Mouse (Mus musculus) layer of hippocampus, adult 2 months (tissue): ENCODE measurements around the gene Rab1a. TPM values are rescaled to one million over a fixed set of nuclear protein-coding genes. Genes with fewer than 3 reads are reported as not detected.
A peak's percentile ranks its signal among the peaks of the same experiment; 100 is the strongest.

Experiments
- DNase-seq, 2 experiments: peaks; one replicate each; pipeline ENCODE4 v3.0.0; 2022; ENCODE audit warnings: low spot score in 2 of 2
- H3K27ac ChIP-seq: fragments of 200-600 bp; 2 replicates; pipeline ENCODE4 v1.8.1; 2022
- H3K4me3 ChIP-seq: fragments of 200-600 bp; 2 replicates; pipeline ENCODE4 v1.8.1; 2022; ENCODE audit warnings: mild to moderate bottlenecking
- CTCF ChIP-seq: fragments of 200-600 bp; conservative IDR thresholded peaks from 2 replicates; pipeline ENCODE4 v1.8.1; 2022; ENCODE audit warnings: antibody characterized with exemption, mild to moderate bottlenecking, moderate library complexity
- total RNA-seq, 2 experiments: library from RNA; stranded (reverse); gene quantifications; 2 replicates each; pipeline ENCODE4 v1.2.3; 2021

Gene Rab1a
- total RNA-seq, 2 experiments from 2014 or later: 161 to 162 TPM

DNA sequence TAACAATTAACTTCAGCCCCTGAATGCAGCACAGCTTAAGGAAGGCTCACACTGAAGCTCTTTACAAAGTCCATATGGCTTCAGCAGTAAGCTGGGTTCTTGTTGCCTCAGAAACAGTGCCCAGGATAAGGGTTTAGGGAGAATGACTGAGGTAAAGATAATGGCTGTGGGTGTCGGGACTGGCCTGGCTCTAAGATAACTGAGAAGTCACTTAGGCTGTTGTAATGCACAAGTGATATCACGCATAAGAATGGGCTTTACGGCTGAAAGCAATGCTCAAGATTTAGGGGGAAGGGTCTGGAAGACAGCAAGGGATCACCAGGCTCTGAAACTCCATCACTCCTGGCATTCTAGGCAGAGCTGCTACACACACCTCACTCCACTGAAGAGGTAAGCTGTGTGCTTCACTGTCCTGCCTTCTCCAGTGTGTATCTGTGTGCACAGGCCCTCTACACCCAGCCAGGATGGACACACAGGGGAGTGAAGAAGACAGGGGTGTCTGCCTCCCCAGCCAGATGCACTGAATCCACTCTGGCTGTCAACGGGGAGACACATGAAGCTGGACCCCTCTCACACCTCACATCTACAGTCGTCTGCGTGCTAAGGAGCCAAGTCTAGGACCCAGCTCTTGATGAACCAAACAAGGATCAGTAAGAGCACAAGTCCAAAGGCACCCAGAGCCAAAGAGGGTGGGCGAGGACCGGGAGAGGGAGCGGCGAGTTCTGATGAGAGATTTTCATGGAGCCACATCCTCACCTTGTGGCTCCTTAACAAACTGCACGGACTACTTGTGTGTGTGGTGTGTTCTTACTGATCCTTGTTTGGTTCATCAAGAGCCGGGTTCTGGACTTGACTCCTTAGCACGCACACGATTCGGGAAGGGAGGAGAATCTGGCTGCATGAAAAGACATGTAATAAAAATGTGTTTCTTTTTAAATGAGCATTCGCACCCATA, 43.4 kb downstream of the Rab1a start:
- no peak for DNase-seq
- Histone ChIP-seq H3K4me3 (no peak overlapping the region), H3K27ac (no peak overlapping the region)
- TF ChIP-seq CTCF: peak; percentile 57

DNA sequence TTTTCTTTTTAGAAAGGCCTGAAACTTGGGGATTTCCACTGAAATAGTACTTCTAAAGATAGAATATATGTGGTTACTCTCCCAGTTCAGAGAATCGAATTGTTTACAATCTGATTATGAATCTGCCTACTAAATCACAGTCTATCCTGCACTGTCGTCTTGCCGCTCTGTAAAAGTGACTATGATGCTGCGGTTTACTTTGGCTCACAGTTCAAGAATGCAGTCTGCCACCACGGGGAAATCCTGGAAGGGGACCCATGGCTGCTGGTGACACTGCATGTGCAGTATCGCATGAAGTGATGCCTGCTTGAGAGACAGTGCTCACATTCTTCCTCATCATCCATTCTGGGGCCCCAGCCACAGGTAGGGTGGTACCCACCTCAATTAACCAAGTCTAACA, 44.1 kb downstream of the Rab1a start:
- DNase-seq: no peak
- Histone ChIP-seq H3K27ac (no peak overlapping the region), H3K4me3 (no peak overlapping the region)
- no peak for TF ChIP-seq CTCF

DNA sequence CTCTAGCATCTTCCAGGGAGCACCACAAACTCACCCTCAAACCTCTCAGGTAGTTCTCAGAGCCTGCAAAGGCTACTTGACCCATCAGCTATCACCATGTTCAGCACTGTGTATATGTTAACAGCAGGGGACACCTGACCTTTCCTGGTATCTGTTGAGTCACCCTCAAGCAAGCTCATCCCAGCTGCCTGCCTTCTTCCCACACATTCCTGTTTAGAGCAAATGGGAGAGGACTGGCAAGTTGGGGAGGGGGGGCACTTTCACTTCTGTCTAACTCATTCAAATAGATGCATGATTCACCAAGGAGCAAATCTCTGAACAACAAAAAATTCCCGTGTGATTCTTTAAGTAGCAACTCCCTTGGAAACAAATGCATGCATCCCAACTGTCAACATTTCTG, 45.4 kb downstream of the Rab1a start:
- no peak for DNase-seq
- no peak for TF ChIP-seq CTCF
- peak overlapping the region; percentile 56; the same call in 1 of the 2 replicates for H3K27ac ChIP-seq
- H3K4me3 ChIP-seq: no peak overlapping the region

DNA sequence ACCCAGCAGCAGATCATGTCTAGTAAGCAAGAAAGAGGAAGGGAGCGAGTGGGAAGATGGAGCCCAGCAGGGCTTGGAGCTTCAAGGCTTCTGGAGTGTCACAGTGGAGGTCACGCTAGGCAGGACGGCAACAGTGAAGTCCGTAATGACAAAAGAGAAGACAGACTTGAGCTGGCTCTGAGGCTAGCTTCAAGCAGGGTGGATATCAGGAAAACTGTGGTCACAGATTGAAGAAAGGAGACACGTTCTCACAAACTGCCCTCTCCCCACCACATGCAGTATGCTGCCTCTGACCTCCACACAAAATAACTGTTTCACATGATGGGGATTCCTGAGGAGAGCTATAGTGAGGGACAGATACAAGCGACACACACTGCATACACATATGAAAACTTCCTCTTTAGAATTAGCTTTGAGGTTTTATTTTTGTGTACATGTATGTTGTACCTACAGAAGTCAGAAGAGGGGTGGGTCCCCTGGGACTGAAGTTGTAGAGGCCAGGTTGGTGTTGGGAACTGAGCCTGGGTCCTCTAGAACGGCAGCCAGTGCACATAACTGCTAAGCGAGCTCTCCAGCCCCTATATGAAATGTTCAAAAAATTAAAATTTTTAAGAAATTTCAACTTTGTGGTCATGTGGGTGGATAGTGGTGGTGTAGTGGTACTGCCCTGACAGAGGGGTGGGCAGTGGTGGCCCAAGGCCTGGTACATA, 46.1 kb downstream of the Rab1a start:
- DNase-seq: no peak
- H3K4me3 ChIP-seq: no peak overlapping the region
- peak overlapping the region; percentile 56; the same call in 1 of the 2 replicates for H3K27ac ChIP-seq
- no peak for TF ChIP-seq CTCF

DNA sequence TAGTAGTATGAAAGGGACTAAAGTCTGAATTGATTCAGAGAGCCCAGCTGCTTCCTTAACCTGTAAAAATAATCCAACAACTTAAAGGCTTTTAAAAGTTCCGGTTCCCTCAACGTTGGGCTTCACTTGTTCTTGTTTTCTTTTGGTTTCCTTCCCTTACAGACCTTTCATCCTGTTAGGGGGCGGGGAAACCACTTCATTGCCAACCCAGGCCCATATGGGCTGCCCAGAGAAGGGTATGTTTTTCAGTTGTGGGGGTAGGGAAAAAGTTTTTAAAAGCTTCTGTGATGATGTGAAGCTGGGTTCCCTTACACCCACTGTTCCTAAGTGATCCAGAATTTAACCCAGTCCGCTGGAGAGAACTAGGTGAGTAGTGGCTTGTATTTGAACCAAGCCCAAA, 47.0 kb downstream of the Rab1a start:
- Histone ChIP-seq H3K27ac (peak overlapping the region; percentile 94), H3K4me3 (peak overlapping the region; percentile 98)
- no peak for TF ChIP-seq CTCF
- DNase-seq: no peak

DNA sequence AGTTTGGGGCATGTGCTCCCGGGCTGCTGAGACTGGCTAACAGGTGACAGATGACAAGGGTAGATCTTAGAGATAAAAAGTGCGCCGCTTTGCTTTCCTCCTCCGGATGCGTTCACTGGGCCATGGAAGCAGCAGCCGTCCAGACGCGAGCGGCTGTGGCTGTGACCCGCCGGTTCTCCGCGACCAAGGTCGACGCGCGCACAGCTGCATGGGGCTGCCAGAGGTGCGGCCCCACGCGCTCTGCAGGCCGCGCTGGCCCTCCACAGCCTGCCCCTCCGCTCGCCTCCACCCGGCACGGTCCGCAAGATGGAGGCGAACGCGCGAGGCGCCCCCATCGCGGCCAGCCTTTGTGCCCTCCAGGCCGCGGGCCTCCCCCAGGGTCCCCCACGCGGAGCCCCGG, 47.6 kb downstream of the Rab1a start:
- no peak for TF ChIP-seq CTCF
- peak overlapping the region; percentile 94 for H3K27ac ChIP-seq
- peak overlapping the region; percentile 98 for H3K4me3 ChIP-seq
- no peak for DNase-seq

DNA sequence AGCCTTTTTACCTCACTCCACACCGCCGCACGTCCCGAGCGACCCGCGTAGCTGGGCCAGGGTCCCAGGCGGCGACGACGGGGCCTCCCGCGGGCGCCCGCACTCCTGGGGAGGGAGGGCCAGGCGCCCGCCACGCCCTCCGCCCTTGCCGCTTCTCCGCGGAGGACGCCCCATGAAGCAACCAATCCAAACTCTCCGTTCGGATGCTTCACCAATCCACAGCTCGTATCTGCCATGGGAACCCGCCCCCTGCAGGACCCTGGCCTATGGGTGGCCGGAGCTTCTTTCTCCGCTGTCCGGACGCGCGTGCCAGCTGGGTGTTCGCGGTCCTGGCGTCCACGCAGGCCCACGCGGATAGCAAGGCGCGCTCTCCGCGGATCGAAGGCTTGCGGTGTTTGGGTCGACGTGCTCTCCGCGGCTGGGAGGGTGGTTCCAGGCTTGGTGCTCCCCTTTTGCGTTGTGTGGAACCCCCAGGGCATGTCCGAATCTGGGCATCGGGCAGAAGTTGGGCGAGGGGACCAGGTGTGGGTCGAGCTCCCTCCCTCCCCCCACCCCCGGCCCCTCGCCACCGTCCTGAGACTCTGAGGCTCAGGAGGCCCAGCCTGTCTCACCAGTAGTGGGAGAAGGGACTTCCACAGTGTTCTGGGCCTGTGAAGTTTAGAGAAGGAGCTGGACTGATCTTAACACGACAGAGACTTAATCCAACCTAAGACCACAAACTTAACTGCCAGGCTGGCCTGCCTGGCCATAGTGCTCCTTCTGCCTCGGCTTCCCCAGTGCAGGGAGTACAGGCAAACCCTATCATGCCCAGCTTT, 48.3 kb downstream of the Rab1a start, which contains the start of gene Cep68:
TSS of gene Cep68 (minus strand) at position 134 of the 815 bp plus-strand sequence.
- peak within 1 kb of the TSS; percentile 94 for H3K27ac ChIP-seq
- peak; percentile 58 for TF ChIP-seq CTCF
- H3K4me3 ChIP-seq: peak within 1 kb of the TSS; percentile 98
- DNase-seq: peak; percentile 95 to 97

DNA sequence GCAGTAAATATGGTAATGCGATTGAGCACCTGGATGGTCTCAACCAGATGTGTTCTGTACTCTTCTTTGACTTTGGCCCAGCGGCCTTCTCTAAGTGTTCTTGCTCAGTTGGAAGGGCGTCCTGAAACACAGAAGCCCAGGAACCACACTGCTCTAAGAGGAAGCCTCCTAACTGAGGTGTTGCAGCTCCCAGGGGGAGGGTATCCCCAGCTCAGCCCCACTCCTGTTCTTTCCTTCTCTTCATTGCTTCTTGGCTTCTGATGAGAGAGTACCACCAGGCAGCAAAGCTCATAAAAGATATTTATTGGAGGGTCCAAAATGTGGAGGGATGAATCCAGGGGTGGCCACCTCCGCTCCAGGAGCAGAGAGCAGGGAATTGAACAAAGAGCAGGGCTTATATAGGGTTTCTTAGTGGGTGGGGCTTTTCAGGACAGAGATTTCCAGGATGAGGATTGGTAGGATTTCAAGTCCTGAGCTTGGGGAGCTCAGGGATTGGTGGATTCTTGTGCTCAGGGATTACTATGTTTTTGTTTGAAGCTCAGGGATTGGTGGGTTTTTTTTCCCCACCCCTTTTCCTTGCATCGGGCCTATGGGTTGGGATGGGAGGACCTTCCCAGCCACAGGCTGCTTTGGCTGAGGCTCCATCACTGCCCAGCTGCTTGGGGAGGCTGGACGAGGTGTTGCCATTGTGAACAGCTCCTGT, 49.4 kb downstream of the Rab1a start:
- DNase-seq: no peak
- Histone ChIP-seq H3K4me3 (no peak overlapping the region), H3K27ac (no peak overlapping the region)
- TF ChIP-seq CTCF: no peak

DNA sequence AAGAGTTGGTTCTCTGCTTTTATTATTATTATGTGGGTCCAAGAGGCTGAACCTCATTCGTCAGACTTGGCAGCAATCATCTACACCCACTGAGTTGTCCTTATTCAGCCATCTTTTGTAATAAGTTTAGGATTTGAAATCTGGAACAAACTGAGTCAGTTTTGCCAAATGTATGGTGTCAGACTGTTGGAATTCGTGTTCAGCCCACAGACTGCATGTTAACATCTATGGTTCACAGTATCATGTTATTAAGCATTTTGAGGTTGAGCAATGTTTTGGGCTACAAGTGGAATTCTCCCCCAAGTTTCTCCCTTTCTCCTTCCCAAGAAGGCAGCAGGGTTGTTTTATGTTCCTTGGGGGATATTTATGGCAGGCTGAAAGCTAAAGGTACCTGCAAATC, 51.9 kb downstream of the Rab1a start:
- TF ChIP-seq CTCF: no peak
- no peak for DNase-seq
- Histone ChIP-seq H3K27ac (no peak overlapping the region), H3K4me3 (no peak overlapping the region)

DNA sequence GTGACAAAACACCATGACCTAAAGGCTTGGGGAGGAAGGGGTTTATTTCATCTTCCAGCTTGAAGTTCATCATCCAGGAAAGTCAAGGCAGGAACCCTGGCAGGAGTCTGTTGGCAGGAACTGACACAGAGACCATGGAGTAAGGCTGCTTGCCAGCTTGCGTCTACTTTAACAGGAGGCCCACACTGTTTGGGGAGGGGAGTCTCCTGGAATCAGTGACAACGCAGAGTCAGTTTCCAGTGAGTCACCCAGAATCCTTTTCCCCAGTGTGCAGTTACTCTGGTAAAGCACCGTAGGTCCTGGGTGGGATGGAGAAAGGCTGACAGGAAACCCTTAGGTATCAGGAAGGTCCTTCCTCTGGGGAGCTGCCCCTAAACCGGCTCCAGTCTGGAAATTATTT, 53.6 kb downstream of the Rab1a start:
- no peak overlapping the region for H3K4me3 ChIP-seq
- no peak overlapping the region for H3K27ac ChIP-seq

DNA sequence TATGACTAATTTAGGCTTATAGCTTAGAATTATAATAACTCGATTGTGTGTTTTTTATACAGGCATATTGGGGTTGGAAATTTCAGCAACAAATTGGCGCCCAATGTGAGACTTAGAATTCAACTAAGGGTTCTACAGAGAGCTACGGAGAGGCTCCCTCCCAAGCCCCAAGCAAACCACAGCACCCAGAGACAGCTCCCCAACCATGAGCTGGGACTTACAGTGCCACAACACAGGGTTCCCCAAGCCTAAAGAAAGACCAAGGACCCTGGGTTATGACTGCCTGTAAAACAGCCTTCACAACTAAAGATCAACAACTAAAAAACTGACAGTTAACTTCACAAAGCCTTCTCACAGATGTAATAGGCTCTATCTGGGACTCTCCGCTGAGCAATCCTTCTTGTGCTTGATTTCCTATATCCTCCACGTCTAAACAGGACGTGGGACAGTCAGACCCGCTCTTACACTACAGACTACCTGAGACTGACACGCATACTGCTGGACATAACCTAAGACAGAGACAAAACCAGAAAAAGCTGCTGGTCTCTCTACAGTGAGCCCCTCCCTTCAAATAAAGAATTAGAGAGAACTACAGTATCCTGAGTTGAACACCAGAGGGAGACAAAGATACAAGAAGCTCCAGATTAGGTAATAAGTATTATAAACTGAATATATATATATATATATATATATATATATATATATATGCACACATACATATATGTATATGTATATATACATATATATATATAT, 61.6 kb downstream of the Rab1a start:
- no peak overlapping the region for H3K4me3 ChIP-seq
- TF ChIP-seq CTCF: peak; percentile 81
- H3K27ac ChIP-seq: no peak overlapping the region
- no peak for DNase-seq

More for the DNA sequence above, 53.6 kb downstream of the Rab1a start:
- DNase-seq: no peak
- no peak for TF ChIP-seq CTCF
